Mouse (Mus musculus): ENCODE measurements around the gene Morn5.

Morn5 gene

DNA sequence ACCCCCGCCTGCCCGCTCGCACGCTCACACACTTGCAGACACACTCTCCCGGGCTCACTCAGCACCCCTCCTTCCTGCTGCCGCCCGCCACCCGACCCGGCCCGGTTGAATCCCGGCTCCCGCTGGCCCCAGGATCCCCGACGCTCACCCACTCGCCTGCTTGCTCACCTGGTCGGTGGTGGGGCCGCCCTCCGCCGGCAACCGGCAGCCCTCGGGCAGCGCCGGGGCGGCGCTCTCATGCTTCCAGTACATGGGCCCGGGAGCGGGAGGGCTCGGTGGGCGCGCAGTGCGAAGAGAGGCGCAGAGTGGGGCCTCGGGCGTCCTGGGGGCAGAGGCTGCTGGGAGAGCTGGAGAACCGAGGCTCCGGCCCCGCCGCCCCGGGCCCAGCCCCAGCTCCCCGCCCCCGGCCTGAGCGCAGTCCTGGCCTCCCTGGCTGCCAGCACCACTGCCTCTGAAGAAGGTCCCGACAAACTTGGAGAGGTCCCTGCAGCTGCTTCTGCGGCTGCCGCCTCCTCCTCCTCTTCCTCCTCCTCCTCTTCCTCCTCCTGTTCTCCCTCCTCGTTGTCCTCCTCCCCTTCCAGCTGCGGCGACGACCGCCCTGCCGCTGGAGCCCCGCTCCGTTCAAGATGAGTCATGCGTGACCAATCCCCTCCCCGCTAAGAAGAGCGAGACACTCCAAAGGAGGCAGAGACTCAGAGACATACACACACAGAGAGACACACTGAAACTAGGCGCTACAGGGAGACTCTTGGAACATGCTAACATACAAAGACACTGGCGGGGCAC lies 55.9 kb downstream of the Morn5 start, which contains the start of gene Lhx6:
TSS of gene Lhx6 (minus strand) at position 453 of the 786 bp plus-strand sequence.
- DNase-seq = no peak

- no peak for DNase-seq
Observed at GRCm38 (mm10) chr2:36108615-36109014, 59.4 kb downstream of the Morn5 start.

- no peak for DNase-seq
Observed at GRCm38 (mm10) chr2:36112632-36113031, 63.4 kb downstream of the Morn5 start.

DNA sequence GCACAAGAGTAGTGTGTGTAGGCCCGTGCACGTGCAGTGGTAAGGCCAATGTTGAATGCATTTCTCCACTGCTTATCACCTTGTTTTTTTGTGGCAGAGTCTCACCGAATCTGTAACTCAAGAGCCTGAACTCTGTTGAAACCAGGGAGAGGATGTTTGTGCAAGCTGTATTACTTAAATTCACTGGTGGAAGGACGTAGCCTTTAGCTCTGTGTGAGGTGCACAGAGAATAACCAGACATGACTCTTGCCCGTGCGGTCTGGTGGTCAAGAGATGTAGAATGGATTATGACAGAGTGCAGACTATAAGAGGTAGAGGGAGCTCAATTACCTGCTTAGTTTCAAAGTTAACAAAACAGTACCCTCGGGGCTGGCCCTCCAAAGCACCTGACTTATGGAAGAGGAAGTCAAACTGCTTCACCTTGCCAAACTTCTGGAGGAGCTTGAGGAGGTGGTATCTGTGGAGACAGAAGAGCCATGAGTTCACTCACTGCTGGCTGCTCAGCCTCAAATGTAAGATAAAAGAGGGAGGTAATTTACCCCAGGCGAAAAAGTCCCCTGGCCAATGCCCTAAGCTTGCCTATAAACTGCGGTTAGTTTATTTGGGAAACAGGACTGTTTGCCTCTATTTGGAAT lies 77.7 kb downstream of the Morn5 start:
- no peak for DNase-seq

- no peak for DNase-seq
Observed at GRCm38 (mm10) chr2:36127973-36128372, 78.7 kb downstream of the Morn5 start.

- DNase-seq = no peak
Observed at GRCm38 (mm10) chr2:36129051-36129450, 79.8 kb downstream of the Morn5 start.

Data from right cerebral cortex, postnatal 14 days (tissue).